Mouse (Mus musculus): ENCODE measurements around the gene Eipr1. TPM values are rescaled to one million over a fixed set of nuclear protein-coding genes. Genes with fewer than 3 reads are reported as not detected.

The Eipr1 gene
- total and polyA plus RNA-seq, 2 experiments = 6.7 to 18.1 TPM

GRCm38 (mm10) chr12:28830471-28830870 is 78.9 kb downstream of the Eipr1 start:
- H3K4me1 ChIP-seq (ENCODE audit: control insufficient read depth, insufficient read depth, low read length) = 0 out of 2 replicates have a peak, but pooled peaks cover 4% of the 10 kb centered on the region
- peaks cover 3% of the 10 kb centered on the region; the same call in 1 of the 2 replicates for H3K79me2 ChIP-seq (ENCODE audit: control insufficient read depth, insufficient read depth, low read length)
- TF ChIP-seq POLR2A (IDR thresholded peaks at IDR 0.05; ENCODE audit: extremely low read depth, insufficient read depth, low read length) = no peak
- no peak for TF ChIP-seq CTCF (IDR thresholded peaks at IDR 0.05; ENCODE audit: low read depth, low read length)
- 91% methylated on average over 3 of the region's 3 CpGs for WGBS
- no peak overlapping the region for H3K9ac ChIP-seq (ENCODE audit: low read depth, low read length)
- no peak for DNase-seq (ENCODE audit: extremely low read depth, low read depth, low spot score)
- H3K4me3 ChIP-seq (ENCODE audit: insufficient read depth, low read depth, low read length) = no peak overlapping the region
- 0 out of 2 replicates have a peak, but pooled peaks cover 6% of the 10 kb centered on the region for H3K36me3 ChIP-seq (ENCODE audit: control insufficient read depth, insufficient read depth, low read length)
- H3K27me3 ChIP-seq (ENCODE audit: control insufficient read depth, insufficient read depth, low read length) = no peaks in the 10 kb centered on the region
- H3K27ac ChIP-seq (replicated peaks; ENCODE audit: insufficient read depth, low read depth, low read length) = no peak overlapping the region

- H3K4me1 ChIP-seq (ENCODE audit: control insufficient read depth, insufficient read depth, low read length) = 0 out of 2 replicates have a peak, but pooled peaks cover 4% of the 10 kb centered on the region
- no peaks in the 10 kb centered on the region for H3K27me3 ChIP-seq (ENCODE audit: control insufficient read depth, insufficient read depth, low read length)
- H3K4me3 ChIP-seq (ENCODE audit: insufficient read depth, low read depth, low read length) = no peak overlapping the region
- 0 out of 2 replicates have a peak, but pooled peaks cover 6% of the 10 kb centered on the region for H3K36me3 ChIP-seq (ENCODE audit: control insufficient read depth, insufficient read depth, low read length)
- no peak overlapping the region for H3K9ac ChIP-seq (ENCODE audit: low read depth, low read length)
- H3K79me2 ChIP-seq (ENCODE audit: control insufficient read depth, insufficient read depth, low read length) = peaks cover 3% of the 10 kb centered on the region; the same call in 1 of the 2 replicates
- 63% methylated on average over 7 of the region's 7 CpGs for WGBS
- H3K27ac ChIP-seq (replicated peaks; ENCODE audit: insufficient read depth, low read depth, low read length) = no peak overlapping the region
- DNase-seq (ENCODE audit: extremely low read depth, low read depth, low spot score) = peak; percentile 34
- TF ChIP-seq POLR2A (IDR thresholded peaks at IDR 0.05; ENCODE audit: extremely low read depth, insufficient read depth, low read length) (no peak), CTCF (IDR thresholded peaks at IDR 0.05; ENCODE audit: low read depth, low read length) (peak; percentile 62)
Observed at GRCm38 (mm10) chr12:28831066-28831733, 79.6 kb downstream of the Eipr1 start.

GRCm38 (mm10) chr12:28834266-28834665 is 82.7 kb downstream of the Eipr1 start:
- Histone ChIP-seq H3K27ac (replicated peaks; ENCODE audit: insufficient read depth, low read depth, low read length) (no peak overlapping the region), H3K9ac (ENCODE audit: low read depth, low read length) (no peak overlapping the region), H3K36me3 (ENCODE audit: control insufficient read depth, insufficient read depth, low read length) (0 out of 2 replicates have a peak, but pooled peaks cover 1% of the 10 kb centered on the region), H3K27me3 (ENCODE audit: control insufficient read depth, insufficient read depth, low read length) (no peaks in the 10 kb centered on the region), H3K79me2 (ENCODE audit: control insufficient read depth, insufficient read depth, low read length) (peaks cover 3% of the 10 kb centered on the region; the same call in 1 of the 2 replicates), H3K4me1 (ENCODE audit: control insufficient read depth, insufficient read depth, low read length) (0 out of 2 replicates have a peak, but pooled peaks cover 4% of the 10 kb centered on the region), H3K4me3 (ENCODE audit: insufficient read depth, low read depth, low read length) (no peak overlapping the region)
- WGBS = 41% methylated on average over 6 of the region's 6 CpGs
- DNase-seq (ENCODE audit: extremely low read depth, low read depth, low spot score) = peak; percentile 15
- TF ChIP-seq CTCF (IDR thresholded peaks at IDR 0.05; ENCODE audit: low read depth, low read length) (no peak), POLR2A (IDR thresholded peaks at IDR 0.05; ENCODE audit: extremely low read depth, insufficient read depth, low read length) (no peak)

- Histone ChIP-seq H3K4me1 (ENCODE audit: control insufficient read depth, insufficient read depth, low read length) (0 out of 2 replicates have a peak, but pooled peaks cover 4% of the 10 kb centered on the region), H3K79me2 (ENCODE audit: control insufficient read depth, insufficient read depth, low read length) (peaks cover 3% of the 10 kb centered on the region; the same call in 1 of the 2 replicates), H3K27ac (replicated peaks; ENCODE audit: insufficient read depth, low read depth, low read length) (no peak overlapping the region), H3K4me3 (ENCODE audit: insufficient read depth, low read depth, low read length) (no peak overlapping the region), H3K36me3 (ENCODE audit: control insufficient read depth, insufficient read depth, low read length) (0 out of 2 replicates have a peak, but pooled peaks cover 1% of the 10 kb centered on the region), H3K9ac (ENCODE audit: low read depth, low read length) (no peak overlapping the region), H3K27me3 (ENCODE audit: control insufficient read depth, insufficient read depth, low read length) (no peaks in the 10 kb centered on the region)
- WGBS = 93% methylated on average over 3 of the region's 3 CpGs
- no peak for TF ChIP-seq CTCF (IDR thresholded peaks at IDR 0.05; ENCODE audit: low read depth, low read length)
- no peak for TF ChIP-seq POLR2A (IDR thresholded peaks at IDR 0.05; ENCODE audit: extremely low read depth, insufficient read depth, low read length)
- DNase-seq (ENCODE audit: extremely low read depth, low read depth, low spot score) = no peak
Observed at GRCm38 (mm10) chr12:28835683-28836082, 84.1 kb downstream of the Eipr1 start.

GRCm38 (mm10) chr12:28838268-28838667 is 86.7 kb downstream of the Eipr1 start:
- 0 out of 2 replicates have a peak, but pooled peaks cover 2% of the 10 kb centered on the region for H3K36me3 ChIP-seq (ENCODE audit: control insufficient read depth, insufficient read depth, low read length)
- no peaks in the 10 kb centered on the region for H3K27me3 ChIP-seq (ENCODE audit: control insufficient read depth, insufficient read depth, low read length)
- WGBS = 88% methylated on average over 4 of the region's 4 CpGs
- DNase-seq (ENCODE audit: extremely low read depth, low read depth, low spot score) = no peak
- no peak overlapping the region for H3K27ac ChIP-seq (replicated peaks; ENCODE audit: insufficient read depth, low read depth, low read length)
- H3K9ac ChIP-seq (ENCODE audit: low read depth, low read length) = no peak overlapping the region
- TF ChIP-seq CTCF (IDR thresholded peaks at IDR 0.05; ENCODE audit: low read depth, low read length) (no peak), POLR2A (IDR thresholded peaks at IDR 0.05; ENCODE audit: extremely low read depth, insufficient read depth, low read length) (no peak)
- H3K4me1 ChIP-seq (ENCODE audit: control insufficient read depth, insufficient read depth, low read length) = 0 out of 2 replicates have a peak, but pooled peaks cover 4% of the 10 kb centered on the region
- no peak overlapping the region for H3K4me3 ChIP-seq (ENCODE audit: insufficient read depth, low read depth, low read length)
- H3K79me2 ChIP-seq (ENCODE audit: control insufficient read depth, insufficient read depth, low read length) = no peaks in the 10 kb centered on the region; the same call in 1 of the 2 replicates

Data from liver, adult 2 months (tissue).